In the genomic region with DNA sequence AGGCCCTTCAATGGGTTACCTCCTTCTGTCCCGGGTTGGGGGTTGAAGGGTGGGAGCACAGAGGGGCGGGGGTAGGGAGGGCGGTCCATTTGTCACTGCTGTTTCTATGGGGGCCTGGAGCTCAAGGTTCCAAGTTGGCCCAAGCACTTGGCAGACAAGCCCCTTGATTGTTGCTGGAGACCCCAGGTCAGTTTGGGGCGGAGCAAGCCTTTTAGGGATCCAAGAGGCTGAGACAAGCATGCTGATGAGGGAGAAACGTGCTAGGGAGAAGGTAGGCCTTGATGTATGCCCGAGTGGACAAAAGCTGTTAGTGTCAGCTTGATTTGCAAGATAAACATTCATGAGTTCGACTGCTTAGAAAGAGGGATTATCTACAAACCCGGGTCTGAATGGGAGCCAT, we compare ENCODE assay signal across 10 mouse cellular contexts. TPM values are rescaled to one million over a fixed set of nuclear protein-coding genes. Genes with fewer than 3 reads are reported as not detected.
DNase-seq lines count a peak whose midpoint lies in the region; ATAC-seq and TF ChIP-seq lines count a peak whose summit lies in the region.
"Had no signal": no experiment of that assay in that cellular context is flagged by ENCODE, and none has a peak within 500 bp of the region (broad histone marks: within the 10 kb centered on the region; RNA-seq: fewer than 3 reads in every experiment).

No protein-coding gene starts in this region.

- peak; percentile 87 for ATAC-seq in forebrain, embryonic 11.5 days (replicated peaks; ENCODE audit: low FRiP score)
- ATAC-seq in intestine, postnatal 0 days = 0 out of 2 replicates have a peak, but pooled peaks have one; percentile 16
- peak; percentile 85 for ATAC-seq in neural tube, embryonic 12.5 days (ENCODE audit: low FRiP score, low read depth)
- no peak for ATAC-seq in monocyte, adult 5-6 weeks (replicated peaks; ENCODE audit: insufficient number of reproducible peaks, low FRiP score, low TSS enrichment, poor library complexity, severe bottlenecking)

- H3K27ac ChIP-seq in forebrain, embryonic 11.5 days (ENCODE audit: low read depth, low read length) = peak overlapping the region; percentile 97
- H3K27ac ChIP-seq in intestine, postnatal 0 days (ENCODE audit: low read depth, low read length) = no peak overlapping the region
- H3K27ac ChIP-seq in neural tube, embryonic 12.5 days = peak overlapping the region; percentile 87; the same call in 1 of the 2 replicates

- H3K9me3 ChIP-seq in forebrain, embryonic 11.5 days (ENCODE audit: control insufficient read depth, low read length) = no peaks in the 10 kb centered on the region
- no peaks in the 10 kb centered on the region for H3K9me3 ChIP-seq in intestine, postnatal 0 days (ENCODE audit: control insufficient read depth)
- H3K9me3 ChIP-seq in neural tube, embryonic 12.5 days = peaks cover 4% of the 10 kb centered on the region; the same call in 1 of the 2 replicates

- no peaks in the 10 kb centered on the region for H3K27me3 ChIP-seq in forebrain, embryonic 11.5 days (ENCODE audit: control insufficient read depth, insufficient read depth, low read length)
- H3K27me3 ChIP-seq in intestine, postnatal 0 days (replicated peaks; ENCODE audit: control insufficient read depth, insufficient read depth, low read length) = no peaks in the 10 kb centered on the region
- H3K27me3 ChIP-seq in neural tube, embryonic 12.5 days (replicated peaks) = no peaks in the 10 kb centered on the region

- peak overlapping the region; percentile 45; the same call in 1 of the 2 replicates for H3K4me2 ChIP-seq in forebrain, embryonic 11.5 days (ENCODE audit: low read depth, low read length, severe bottlenecking)
- H3K4me2 ChIP-seq in intestine, postnatal 0 days (replicated peaks; ENCODE audit: low read depth) = peak overlapping the region; percentile 65
- peak overlapping the region; percentile 61 for H3K4me2 ChIP-seq in neural tube, embryonic 12.5 days (replicated peaks)

- WGBS in forebrain, embryonic 11.5 days = 1% methylated on average over 8 of the region's 8 CpGs
- WGBS in intestine, postnatal 0 days = 22% methylated on average over 8 of the region's 8 CpGs
- 2% methylated on average over 8 of the region's 8 CpGs for whole genome bisulfite sequencing in neural tube, embryonic 12.5 days

- H3K4me3 ChIP-seq in forebrain, embryonic 11.5 days (ENCODE audit: low read depth, low read length) = no peak overlapping the region
- peak overlapping the region; percentile 46; the same call in 1 of the 2 replicates for H3K4me3 ChIP-seq in intestine, postnatal 0 days (ENCODE audit: low read depth, low read length)
- H3K4me3 ChIP-seq in neural tube, embryonic 12.5 days = no peak overlapping the region

- intact Hi-C loops in left cerebral cortex, postnatal 4 days (cut with DNase I) = no loop called here
- intact Hi-C loops in left cerebral cortex, postnatal 25 days (cut with DNase I) = no loop called here

- H3K4me1 ChIP-seq in forebrain, embryonic 11.5 days (replicated peaks; ENCODE audit: control insufficient read depth, insufficient read depth, low read length) = peaks cover 12% of the 10 kb centered on the region; the same call in 1 of the 2 replicates
- H3K4me1 ChIP-seq in intestine, postnatal 0 days (replicated peaks; ENCODE audit: control insufficient read depth, insufficient read depth, low read length) = peaks cover 5% of the 10 kb centered on the region; the same call in 1 of the 2 replicates
- H3K4me1 ChIP-seq in neural tube, embryonic 12.5 days = peaks cover 20% of the 10 kb centered on the region

- TF ChIP-seq CTCF in intestine, postnatal 0 days (IDR thresholded peaks at IDR 0.05; ENCODE audit: low read depth) = no peak

- no peaks in the 10 kb centered on the region for H3K36me3 ChIP-seq in forebrain, embryonic 11.5 days (ENCODE audit: control insufficient read depth, insufficient read depth, low read length)
- H3K36me3 ChIP-seq in intestine, postnatal 0 days (ENCODE audit: control insufficient read depth, insufficient read depth) = no peaks in the 10 kb centered on the region
- H3K36me3 ChIP-seq in neural tube, embryonic 12.5 days = no peaks in the 10 kb centered on the region

- peak; percentile 61 for DNase-seq in left cerebral cortex, postnatal 4 days
- DNase-seq in left cerebral cortex, postnatal 25 days (ENCODE audit: low spot score in 2 of 2) = no peak
- peak; percentile 83 for DNase-seq in forebrain, embryonic 11.5 days (ENCODE audit: low spot score)
- DNase-seq in layer of hippocampus, adult 9-10 months (ENCODE audit: low spot score) = no peak

- H3K9ac ChIP-seq in forebrain, embryonic 11.5 days (ENCODE audit: low read length) = peak overlapping the region; percentile 67
- H3K9ac ChIP-seq in intestine, postnatal 0 days (ENCODE audit: low read depth, low read length) = no peak overlapping the region
- H3K9ac ChIP-seq in neural tube, embryonic 12.5 days = no peak overlapping the region

RNA-seq across cellular contexts. Expression of a gene that starts 40.9 kb away (rescaled TPM):
- total RNA-seq in left cerebral cortex, postnatal 4 days (2021) = not detected
- total RNA-seq in left cerebral cortex, postnatal 25 days (2021) = not detected
- not detected in 2 replicates for polyA plus RNA-seq in forebrain, embryonic 11.5 days (2014; fragmentation: Nextera tagmentation; extraction: Ambion mirVana)
- polyA plus RNA-seq in intestine, postnatal 0 days (2015; fragmentation: Nextera tagmentation; extraction: Ambion mirVana) = not detected in 2 replicates
- not detected in 2 replicates for polyA plus RNA-seq in neural tube, embryonic 12.5 days (2016; fragmentation: Nextera tagmentation; extraction: Ambion mirVana)
- not detected in 3 replicates for total RNA-seq in monocyte, adult 5-6 weeks (2017)
- total RNA-seq: layer of hippocampus, adult 18-20 months had no signal
- polyA plus RNA-seq: cortical plate, adult 2 months; small intestine, adult 2 months had no signal

Comparison
In these comparisons a context has a peak if more than half of its experiments do, and no peak if none do; other contexts are left out.
1. DNase-seq: peak in left cerebral cortex, postnatal 4 days (single experiment) and forebrain, embryonic 11.5 days (single experiment); none in left cerebral cortex, postnatal 25 days (0 of 2) and layer of hippocampus, adult 9-10 months (single experiment).
2. Peak in every context shown above with its lines, with median percentiles within 50 percentile points of each other: H3K4me2 ChIP-seq.